Mouse (Mus musculus) kidney, adult 2 months (tissue): Measurements from ENCODE around the gene Dynlrb1.

Experiments
- CTCF ChIP-seq: fragments of 200-500 bp; conservative IDR thresholded peaks from 2 replicates; pipeline ENCODE4 v1.5.1; 2011; ENCODE audit warnings: low read depth, mild to moderate bottlenecking, control low read depth, low read length, moderate library complexity, mixed read lengths; ENCODE audit not compliant: insufficient read depth, insufficient read length
- POLR2A ChIP-seq: fragments of 200-500 bp; IDR thresholded peaks from one replicate; pipeline ENCODE4 v1.6.1; 2011; ENCODE audit warnings: low read depth, low read length, control low read depth

DNA sequence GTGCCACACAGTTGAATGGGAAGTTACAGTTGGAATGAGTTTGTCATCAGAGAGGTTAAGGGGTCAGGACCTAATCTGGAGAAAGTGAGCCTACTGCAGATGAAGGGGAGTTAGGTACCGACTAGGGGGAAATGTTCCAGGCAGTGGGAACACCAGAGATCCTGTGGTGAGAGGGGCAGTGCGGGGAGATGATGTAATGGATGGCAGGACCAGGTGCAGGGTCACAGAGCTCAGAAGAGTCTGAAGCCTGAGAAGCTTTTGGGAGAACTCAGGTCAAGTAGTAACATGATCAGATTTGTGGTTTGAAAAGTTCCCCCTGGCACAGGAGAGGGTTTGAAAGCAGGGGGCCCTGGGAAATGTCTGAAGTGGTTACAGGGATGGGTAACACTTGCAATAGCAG is 43.8 kb downstream of the Dynlrb1 start:
- TF ChIP-seq CTCF (no peak), POLR2A (no peak)
